Mouse (Mus musculus): ENCODE data around the gene Ptprb.

GRCm38 (mm10) chr10:116420976-116421375 lies 145.7 kb downstream of the Ptprb start:
- TF ChIP-seq USF1 (IDR thresholded peaks at IDR 0.05; ENCODE audit: low read depth) (no peak), CTCF (IDR thresholded peaks at IDR 0.05; ENCODE audit: control insufficient read depth, insufficient read depth, insufficient read length) (no peak), FOSL1 (IDR thresholded peaks at IDR 0.05; ENCODE audit: insufficient read depth, low read length, poor library complexity, severe bottlenecking) (no peak), MAX (IDR thresholded peaks at IDR 0.05) (no peak)
